Mouse (Mus musculus) MEL (cell line): Measurements from ENCODE around the gene Znrf3.

Experiments
- CTCF ChIP-seq, 3 experiments: IDR thresholded peaks in 2 of 3; conservative IDR thresholded peaks in 1 of 3; 2 replicates each; pipeline ENCODE4 v1.5.1; 2011 to 2012; ENCODE audit warnings: low read length in 3 of 3, low read depth in 2 of 3, mild to moderate bottlenecking in 2 of 3, improper control_type of control experiment in 1 of 3, inconsistent platforms in 1 of 3, mixed read lengths in 1 of 3, moderate library complexity in 1 of 3; ENCODE audit not compliant: control insufficient read depth in 1 of 3, insufficient read depth in 1 of 3, poor library complexity in 1 of 3, severe bottlenecking in 1 of 3
- E2F4 ChIP-seq: IDR thresholded peaks from 2 replicates; pipeline ENCODE4 v1.6.1; 2011; ENCODE audit warnings: low read depth, low read length, improper control_type of control experiment, borderline replicate concordance
- GABPA ChIP-seq: IDR thresholded peaks from 2 replicates; pipeline ENCODE4 v1.6.1; 2012; ENCODE audit warnings: low read depth, mild to moderate bottlenecking, inconsistent platforms, low read length, improper control_type of control experiment, moderate library complexity
- MAX ChIP-seq: IDR thresholded peaks from 2 replicates; pipeline ENCODE4 v1.6.1; 2011; ENCODE audit warnings: low read length, improper control_type of control experiment
- USF1 ChIP-seq: IDR thresholded peaks from 2 replicates; pipeline ENCODE4 v1.6.1; 2014; ENCODE audit warnings: low read depth, mild to moderate bottlenecking, inconsistent platforms, low read length, improper control_type of control experiment, moderate library complexity

- TF ChIP-seq GABPA (no peak), CTCF (IDR thresholded peaks at IDR 0.05 in 2 of 3, conservative IDR thresholded peaks at IDR 0.05 in 1 of 3; ENCODE audit: control insufficient read depth in 1 of 3, insufficient read depth in 1 of 3, low read depth in 2 of 3, low read length in 3 of 3, poor library complexity in 1 of 3, severe bottlenecking in 1 of 3) (no peak), E2F4 (no peak), MAX (no peak), USF1 (no peak)
Measured at GRCm38 (mm10) chr11:5493869-5494268, 49.2 kb upstream of the Znrf3 start.
